Mouse (Mus musculus): ENCODE measurements around the gene Anapc13. TPM values are rescaled to one million over a fixed set of nuclear protein-coding genes. Genes with fewer than 3 reads are reported as not detected.
A peak's percentile ranks its signal among the peaks of the same experiment; 100 is the strongest.

Anapc13 gene
- polyA plus RNA-seq, 1 experiment from 2014 or later: 194 TPM

DNA sequence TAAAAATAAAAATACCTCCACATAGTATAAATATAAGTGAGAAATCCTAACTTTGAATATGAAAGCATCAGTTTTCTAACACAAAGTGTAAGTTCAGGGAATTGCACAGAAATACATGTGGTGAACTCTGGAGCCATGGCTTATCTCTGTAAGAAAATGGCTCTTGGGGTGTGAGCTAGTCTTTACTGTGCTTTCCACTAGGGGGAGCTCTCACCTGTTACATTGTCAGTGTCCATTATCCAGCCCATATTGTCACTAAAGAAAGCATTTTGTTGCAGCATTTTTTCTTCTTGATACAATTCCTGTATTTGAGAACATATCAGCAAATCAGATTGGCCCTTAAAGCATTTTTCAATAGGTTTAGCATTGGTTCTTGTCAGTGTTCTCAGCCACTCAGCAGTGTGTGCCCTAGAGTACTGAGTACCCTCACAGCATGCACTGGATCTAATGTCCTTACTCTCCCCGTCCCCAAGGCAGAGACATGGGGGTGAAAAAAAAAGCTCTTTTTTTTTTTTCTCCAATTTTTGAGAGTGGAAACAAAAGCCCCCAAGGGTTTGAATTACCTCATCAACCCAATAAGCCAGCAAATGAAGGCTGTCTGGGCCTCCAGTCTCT, 6.9 kb downstream of the Anapc13 start:
- ATAC-seq (ENCODE audit: low FRiP score, low read depth): no peak
- H3K27me3 ChIP-seq: no peaks in the 10 kb centered on the region
- no peak overlapping the region for H3K4me3 ChIP-seq
- no peaks in the 10 kb centered on the region for H3K9me3 ChIP-seq
- 26% methylated on average over 1 of the region's 1 CpGs for whole genome bisulfite sequencing
- H3K4me1 ChIP-seq: no peaks in the 10 kb centered on the region
- H3K36me3 ChIP-seq: peaks cover 19% of the 10 kb centered on the region
- no peak overlapping the region for H3K9ac ChIP-seq (replicated peaks)
- H3K27ac ChIP-seq (replicated peaks): no peak overlapping the region
- no peak overlapping the region for H3K4me2 ChIP-seq (replicated peaks)

DNA sequence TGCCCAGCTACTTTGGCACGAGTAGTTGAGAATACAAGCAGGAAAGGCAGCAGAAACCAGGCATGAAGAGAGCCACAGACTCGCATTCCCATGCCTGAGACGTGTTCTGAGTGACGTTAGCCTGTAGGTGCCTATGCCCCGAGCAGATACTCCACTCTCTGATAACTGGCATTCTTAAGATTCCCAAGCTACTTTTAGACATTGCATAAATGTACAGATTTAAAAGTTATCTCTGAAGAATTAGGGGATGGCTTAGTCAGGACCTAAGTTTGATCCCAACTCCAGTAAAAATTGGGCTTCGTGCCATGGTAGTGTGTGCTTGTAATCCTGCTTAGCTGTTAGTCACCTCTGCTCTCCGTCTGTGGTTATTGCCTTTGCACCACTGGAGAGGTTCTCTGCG, 8.4 kb downstream of the Anapc13 start:
- no peak for ATAC-seq (ENCODE audit: low FRiP score, low read depth)
- Histone ChIP-seq H3K36me3 (peaks cover 19% of the 10 kb centered on the region), H3K4me1 (no peaks in the 10 kb centered on the region), H3K4me2 (replicated peaks) (no peak overlapping the region), H3K9me3 (no peaks in the 10 kb centered on the region), H3K27ac (replicated peaks) (no peak overlapping the region), H3K9ac (replicated peaks) (no peak overlapping the region), H3K4me3 (no peak overlapping the region), H3K27me3 (no peaks in the 10 kb centered on the region)
- 90% methylated on average over 8 of the region's 8 CpGs for WGBS

DNA sequence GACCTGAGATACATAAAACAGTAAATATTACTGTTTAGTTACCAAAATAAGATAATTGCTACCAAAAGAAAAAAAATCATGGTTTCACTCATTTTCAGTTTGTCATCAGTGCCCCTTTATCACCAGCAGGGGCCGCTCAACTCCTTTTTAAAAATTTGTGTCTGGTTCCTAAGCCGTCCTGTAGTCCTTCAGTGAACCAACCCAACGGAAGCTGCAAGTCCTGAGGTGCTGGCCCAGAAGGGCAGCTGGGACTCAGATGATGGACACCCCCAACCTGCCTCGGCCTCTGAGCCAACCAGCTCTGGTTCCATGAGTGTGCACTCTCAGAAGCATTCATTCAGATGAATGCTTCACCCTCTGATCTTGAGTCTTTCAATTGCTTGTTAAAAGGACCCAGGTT, 10.5 kb downstream of the Anapc13 start:
- peak; percentile 44; the same call in 1 of the 2 replicates for ATAC-seq (ENCODE audit: low FRiP score, low read depth)
- H3K27ac ChIP-seq (replicated peaks): no peak overlapping the region

DNA sequence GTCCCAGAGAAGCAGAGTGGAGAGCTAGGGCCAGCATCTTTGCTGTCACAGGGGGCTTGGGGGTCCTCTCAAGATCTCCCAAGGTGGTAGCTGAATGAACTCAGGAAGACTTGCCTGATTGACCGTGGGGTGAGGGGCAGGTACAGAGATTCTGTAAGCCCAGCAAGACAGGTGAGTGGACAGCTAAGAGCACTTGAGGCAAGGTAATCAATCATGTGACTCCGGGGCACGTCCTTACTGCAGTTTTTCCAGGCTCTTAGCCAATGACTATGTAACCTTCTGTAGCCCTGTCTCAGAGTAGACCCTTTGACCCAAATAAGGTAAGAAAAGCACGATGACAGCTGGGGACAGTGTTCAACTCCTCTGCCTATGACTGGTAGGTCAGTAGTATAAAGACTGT, 11.0 kb downstream of the Anapc13 start:
- 79% methylated on average over 4 of the region's 4 CpGs for WGBS
- Histone ChIP-seq H3K4me2 (replicated peaks) (no peak overlapping the region), H3K27ac (replicated peaks) (no peak overlapping the region), H3K4me1 (no peaks in the 10 kb centered on the region), H3K36me3 (peaks cover 13% of the 10 kb centered on the region), H3K9ac (replicated peaks) (no peak overlapping the region), H3K4me3 (no peak overlapping the region), H3K9me3 (no peaks in the 10 kb centered on the region), H3K27me3 (no peaks in the 10 kb centered on the region)
- ATAC-seq (ENCODE audit: low FRiP score, low read depth): no peak

More for the DNA sequence above, 10.5 kb downstream of the Anapc13 start:
- no peaks in the 10 kb centered on the region for H3K27me3 ChIP-seq
- peaks cover 15% of the 10 kb centered on the region for H3K36me3 ChIP-seq
- no peaks in the 10 kb centered on the region for H3K4me1 ChIP-seq
- no peak overlapping the region for H3K4me2 ChIP-seq (replicated peaks)
- WGBS: 7% methylated on average over 4 of the region's 4 CpGs
- H3K9me3 ChIP-seq: no peaks in the 10 kb centered on the region
- no peak overlapping the region for H3K9ac ChIP-seq (replicated peaks)
- no peak overlapping the region for H3K4me3 ChIP-seq

DNA sequence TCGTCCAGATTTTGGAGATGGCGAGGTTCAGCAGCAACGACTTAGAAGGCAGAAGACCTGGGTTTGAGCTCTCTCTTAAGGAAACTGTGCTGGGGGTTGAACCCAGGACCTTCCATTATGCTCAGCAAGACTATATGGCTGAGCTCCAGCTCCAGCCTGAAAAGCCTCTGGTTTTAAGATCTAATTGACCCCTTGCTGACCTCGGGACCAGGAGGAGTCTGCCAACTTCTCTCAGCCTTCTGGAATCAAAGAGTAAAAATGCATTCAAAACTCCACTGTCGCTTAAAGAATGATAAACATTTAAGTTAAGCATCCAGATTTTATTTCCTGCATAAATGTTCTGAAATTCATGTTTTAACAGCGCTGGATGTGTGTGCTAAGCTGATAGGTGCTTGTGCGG, 12.9 kb downstream of the Anapc13 start:
- H3K9me3 ChIP-seq: no peaks in the 10 kb centered on the region
- no peak overlapping the region for H3K27ac ChIP-seq (replicated peaks)
- ATAC-seq (ENCODE audit: low FRiP score, low read depth): no peak
- H3K4me1 ChIP-seq: peaks cover 15% of the 10 kb centered on the region
- 74% methylated on average over 7 of the region's 7 CpGs for WGBS
- peaks cover 10% of the 10 kb centered on the region for H3K36me3 ChIP-seq
- H3K9ac ChIP-seq (replicated peaks): no peak overlapping the region
- no peak overlapping the region for H3K4me3 ChIP-seq
- no peaks in the 10 kb centered on the region for H3K27me3 ChIP-seq
- no peak overlapping the region for H3K4me2 ChIP-seq (replicated peaks)

DNA sequence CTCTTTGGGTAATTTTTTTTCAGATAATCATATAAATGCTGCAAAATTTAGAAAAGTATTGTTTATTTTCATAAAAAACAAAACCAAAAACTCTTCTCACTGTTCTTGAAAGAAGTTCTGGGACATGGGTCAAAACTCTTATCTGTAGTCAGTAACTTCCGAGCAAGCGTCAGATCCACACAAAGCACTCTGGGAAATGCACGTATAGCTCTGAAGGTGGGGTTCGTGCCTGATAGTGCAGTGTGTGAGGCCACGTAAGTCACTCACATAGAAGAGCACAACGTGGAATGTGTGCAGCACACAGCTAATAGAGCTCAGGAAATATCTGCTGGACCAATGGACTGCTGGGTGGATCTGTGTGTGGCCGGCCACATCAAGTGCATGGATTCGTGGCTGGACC, 13.4 kb downstream of the Anapc13 start:
- WGBS: 88% methylated on average over 8 of the region's 8 CpGs
- Histone ChIP-seq H3K27ac (replicated peaks) (no peak overlapping the region), H3K36me3 (peaks cover 5% of the 10 kb centered on the region), H3K4me2 (replicated peaks) (no peak overlapping the region), H3K4me3 (no peak overlapping the region), H3K27me3 (no peaks in the 10 kb centered on the region), H3K4me1 (peaks cover 20% of the 10 kb centered on the region), H3K9me3 (no peaks in the 10 kb centered on the region), H3K9ac (replicated peaks) (no peak overlapping the region)
- no peak for ATAC-seq (ENCODE audit: low FRiP score, low read depth)

DNA sequence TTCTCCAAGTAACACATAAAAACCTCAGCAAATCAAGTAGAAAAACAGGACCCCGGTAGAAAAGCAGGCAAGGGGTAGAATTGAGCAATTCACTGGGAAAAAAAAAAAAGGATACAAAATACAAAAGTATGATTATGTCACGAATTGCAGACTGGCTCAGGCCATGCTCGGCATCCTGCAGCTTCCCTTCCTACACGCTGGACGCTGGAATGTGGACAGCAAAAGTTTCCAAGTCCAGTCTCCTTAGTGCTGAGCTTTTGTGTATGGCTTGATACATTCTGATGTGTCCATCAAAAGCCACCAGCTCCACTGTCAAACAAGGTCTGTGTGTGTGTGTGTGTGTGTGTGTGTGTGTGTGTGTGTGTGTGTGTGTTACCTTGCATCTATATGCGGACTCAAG, 15.4 kb downstream of the Anapc13 start:
- WGBS: 82% methylated on average over 6 of the region's 6 CpGs
- no peak for ATAC-seq (ENCODE audit: low FRiP score, low read depth)

DNA sequence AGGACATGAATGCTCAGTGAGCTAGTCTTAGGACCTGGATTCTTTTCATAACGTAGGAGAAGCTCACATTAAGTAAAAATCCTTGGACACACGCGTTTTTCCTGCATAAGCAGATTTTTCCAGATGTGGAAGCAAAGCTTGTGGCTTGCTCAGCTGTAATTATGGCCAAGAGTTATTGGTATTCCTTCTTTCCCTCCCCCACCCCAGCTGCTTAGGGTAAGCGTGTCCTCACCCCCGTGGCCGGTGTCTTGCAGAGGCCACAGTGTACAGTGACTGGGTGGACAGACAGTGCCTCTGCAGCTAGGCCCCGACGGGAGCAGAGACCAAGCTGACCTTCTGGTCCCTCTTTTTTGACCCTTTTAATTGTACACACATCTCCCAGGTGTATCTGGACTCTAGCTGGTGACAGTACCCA, 17.0 kb downstream of the Anapc13 start:
- H3K27me3 ChIP-seq: no peaks in the 10 kb centered on the region
- peaks cover 26% of the 10 kb centered on the region for H3K4me1 ChIP-seq
- no peak overlapping the region for H3K4me2 ChIP-seq (replicated peaks)
- no peak overlapping the region for H3K4me3 ChIP-seq
- no peaks in the 10 kb centered on the region for H3K9me3 ChIP-seq
- H3K9ac ChIP-seq (replicated peaks): no peak overlapping the region
- H3K27ac ChIP-seq (replicated peaks): peak overlapping the region; percentile 57; the same call in 1 of the 2 replicates
- 57% methylated on average over 8 of the region's 8 CpGs for WGBS
- H3K36me3 ChIP-seq: no peaks in the 10 kb centered on the region
- no peak for ATAC-seq (ENCODE audit: low FRiP score, low read depth)

More for the DNA sequence above, 15.4 kb downstream of the Anapc13 start:
- Histone ChIP-seq H3K27ac (replicated peaks) (no peak overlapping the region), H3K4me2 (replicated peaks) (no peak overlapping the region), H3K36me3 (no peaks in the 10 kb centered on the region), H3K9ac (replicated peaks) (no peak overlapping the region), H3K4me1 (peaks cover 26% of the 10 kb centered on the region), H3K9me3 (no peaks in the 10 kb centered on the region), H3K4me3 (no peak overlapping the region), H3K27me3 (no peaks in the 10 kb centered on the region)

DNA sequence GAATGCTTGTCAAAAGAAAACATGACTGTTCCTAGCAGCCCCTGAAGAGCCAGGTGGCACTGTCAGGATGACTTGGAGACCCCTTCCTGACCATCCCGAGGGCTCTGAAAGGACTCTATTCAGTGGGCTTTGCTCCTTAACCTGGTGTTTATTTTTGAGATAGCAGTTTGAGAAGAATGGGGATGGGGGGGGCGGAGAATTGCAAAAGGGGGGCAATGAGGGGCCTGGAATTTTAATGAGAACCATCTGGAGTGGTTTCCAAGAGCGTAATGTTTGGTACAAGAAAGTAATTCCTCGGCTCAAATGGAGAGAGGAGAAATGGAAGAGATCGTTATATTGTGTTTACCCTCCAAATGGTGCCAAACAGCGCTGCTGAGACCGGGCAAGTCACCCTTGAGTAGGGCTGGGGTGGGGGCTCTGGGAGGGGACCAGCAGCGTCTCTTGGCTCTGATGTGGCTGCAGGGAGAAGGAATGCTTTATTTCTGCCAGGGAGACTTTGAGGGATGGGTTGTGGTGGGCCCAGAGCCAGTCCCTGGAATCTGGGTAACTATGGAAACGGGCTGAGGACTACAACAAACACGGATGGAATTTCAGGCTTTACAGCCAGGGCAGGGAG, 17.5 kb downstream of the Anapc13 start:
- ATAC-seq (ENCODE audit: low FRiP score, low read depth): peak; percentile 82; the same call in 1 of the 2 replicates
- WGBS: 10% methylated on average over 10 of the region's 10 CpGs
- Histone ChIP-seq H3K9me3 (no peaks in the 10 kb centered on the region), H3K36me3 (no peaks in the 10 kb centered on the region), H3K27me3 (no peaks in the 10 kb centered on the region), H3K9ac (replicated peaks) (no peak overlapping the region), H3K4me3 (no peak overlapping the region), H3K27ac (replicated peaks) (peak overlapping the region; percentile 57), H3K4me1 (peaks cover 26% of the 10 kb centered on the region), H3K4me2 (replicated peaks) (peak overlapping the region; percentile 23)

DNA sequence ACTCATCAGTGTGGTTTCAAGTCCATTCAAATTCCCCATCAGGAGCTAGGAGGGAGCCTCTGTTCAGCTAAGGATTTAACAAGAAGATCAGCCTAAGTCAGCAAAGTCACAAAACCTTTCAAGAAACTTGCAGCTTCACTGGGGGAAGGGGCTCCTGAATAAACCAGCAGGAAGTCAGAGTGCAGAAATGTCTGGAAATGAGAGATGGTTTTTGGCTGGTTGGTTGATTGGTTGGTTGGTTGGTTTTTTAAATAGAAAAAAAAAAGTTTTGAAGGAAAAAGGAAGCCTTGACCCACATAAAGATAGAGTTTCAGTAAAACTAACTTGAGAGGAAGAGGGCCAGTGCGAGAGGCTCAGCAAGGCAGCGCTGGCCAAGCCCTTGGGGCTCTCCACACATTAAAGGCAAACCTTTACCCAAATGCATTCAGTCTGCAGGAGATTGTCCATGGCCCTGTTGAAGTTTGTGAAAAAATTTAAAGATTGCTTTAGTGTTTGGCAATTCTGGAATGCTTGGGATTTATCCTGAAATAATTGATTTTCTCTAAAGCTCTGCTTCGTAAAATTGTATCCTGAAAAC, 19.1 kb downstream of the Anapc13 start:
- ATAC-seq (ENCODE audit: low FRiP score, low read depth): no peak

DNA sequence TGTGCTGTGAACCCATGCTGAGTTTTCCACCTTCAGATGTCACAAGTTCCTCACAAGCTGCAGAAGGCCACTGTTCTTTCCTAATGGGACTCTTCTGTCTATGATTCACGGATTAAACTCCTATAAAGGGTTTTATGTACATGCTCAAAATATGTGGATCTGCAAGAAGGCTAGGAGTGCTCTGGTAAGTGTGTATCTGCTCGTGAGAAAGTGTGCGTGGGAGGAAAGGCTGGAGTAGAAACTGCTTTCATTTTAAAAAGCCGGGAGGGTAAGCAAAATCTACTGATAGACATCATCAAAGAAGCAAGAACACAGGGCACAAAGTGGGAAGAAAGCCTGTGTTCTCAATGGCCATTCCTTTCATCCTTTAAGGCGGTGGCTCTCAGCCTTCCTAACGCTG, 20.9 kb downstream of the Anapc13 start:
- 85% methylated on average over 6 of the region's 6 CpGs for WGBS
- no peak overlapping the region for H3K4me2 ChIP-seq (replicated peaks)
- H3K9me3 ChIP-seq: no peaks in the 10 kb centered on the region
- peaks cover 46% of the 10 kb centered on the region for H3K4me1 ChIP-seq
- H3K9ac ChIP-seq (replicated peaks): no peak overlapping the region
- no peak for ATAC-seq (ENCODE audit: low FRiP score, low read depth)
- H3K36me3 ChIP-seq: no peaks in the 10 kb centered on the region
- no peak overlapping the region for H3K4me3 ChIP-seq
- no peak overlapping the region for H3K27ac ChIP-seq (replicated peaks)
- no peaks in the 10 kb centered on the region for H3K27me3 ChIP-seq

More for the DNA sequence above, 19.1 kb downstream of the Anapc13 start:
- H3K4me2 ChIP-seq (replicated peaks): no peak overlapping the region
- H3K9me3 ChIP-seq: no peaks in the 10 kb centered on the region
- H3K4me3 ChIP-seq: no peak overlapping the region
- no peak overlapping the region for H3K9ac ChIP-seq (replicated peaks)
- H3K27ac ChIP-seq (replicated peaks): no peak overlapping the region
- H3K27me3 ChIP-seq: no peaks in the 10 kb centered on the region
- no peaks in the 10 kb centered on the region for H3K36me3 ChIP-seq
- 72% methylated on average over 3 of the region's 3 CpGs for WGBS
- peaks cover 34% of the 10 kb centered on the region for H3K4me1 ChIP-seq

DNA sequence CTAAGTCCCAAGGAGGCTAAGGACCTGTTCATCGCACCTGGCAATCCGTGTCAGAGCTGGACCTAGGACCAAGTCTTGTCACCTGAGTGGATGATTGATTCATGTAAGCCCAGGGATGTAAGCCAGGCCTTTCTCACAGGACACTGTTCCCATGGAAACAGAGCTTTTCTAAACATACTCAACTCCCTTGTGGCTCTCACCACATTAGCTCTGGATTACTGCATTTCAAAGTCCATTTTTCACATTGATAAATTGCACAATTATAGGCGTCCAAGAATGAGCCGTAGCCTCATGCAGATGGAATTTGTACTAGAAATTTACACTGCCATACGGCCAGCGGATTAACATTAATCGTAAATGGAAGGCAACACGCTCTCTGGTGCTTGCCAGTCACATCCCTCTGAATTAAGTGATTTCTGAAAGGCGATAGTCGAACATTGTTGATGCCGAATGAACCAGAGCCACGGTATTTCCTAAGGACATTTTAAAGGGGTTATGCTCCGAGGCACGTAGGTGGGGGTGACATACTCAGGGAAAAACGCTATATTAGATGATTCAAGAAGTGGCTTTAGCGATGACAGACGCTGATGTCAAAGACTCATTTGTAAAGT, 23.9 kb downstream of the Anapc13 start:
- H3K27ac ChIP-seq (replicated peaks): peak overlapping the region; percentile 50; the same call in 1 of the 2 replicates
- peaks cover 21% of the 10 kb centered on the region for H3K4me1 ChIP-seq
- no peak overlapping the region for H3K4me3 ChIP-seq
- H3K9me3 ChIP-seq: no peaks in the 10 kb centered on the region
- H3K9ac ChIP-seq (replicated peaks): no peak overlapping the region
- H3K27me3 ChIP-seq: no peaks in the 10 kb centered on the region; the same call in 1 of the 2 replicates
- H3K4me2 ChIP-seq (replicated peaks): 0 out of 2 replicates have a peak overlapping the region, but pooled peaks have one; percentile 6
- no peaks in the 10 kb centered on the region for H3K36me3 ChIP-seq
- 40% methylated on average over 17 of the region's 17 CpGs for WGBS
- ATAC-seq (ENCODE audit: low FRiP score, low read depth): peak; percentile 54
